Comparison of ENCODE assay signal across 18 mouse cellular contexts in the genomic region with DNA sequence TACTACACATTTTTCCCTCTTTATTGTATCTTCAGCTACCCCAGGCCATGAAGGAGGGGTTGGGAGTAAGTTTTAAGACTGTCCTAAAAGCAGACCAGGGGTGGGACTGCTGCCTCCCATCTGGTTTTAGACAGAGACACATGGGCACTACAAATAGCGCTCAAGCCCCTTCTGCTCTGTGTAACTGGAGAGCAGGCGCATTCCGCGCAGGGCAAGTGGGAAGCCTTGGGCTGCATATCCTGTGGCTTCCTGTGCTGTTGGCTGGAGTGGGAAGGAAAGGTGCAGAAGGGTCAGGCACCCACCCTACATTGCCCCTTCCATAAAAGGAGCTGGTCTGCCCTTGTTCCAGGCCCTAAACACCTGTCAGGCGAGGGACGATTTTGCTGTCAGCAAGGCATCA. TPM values are rescaled to one million over a fixed set of nuclear protein-coding genes. Genes with fewer than 3 reads are reported as not detected.
A peak's percentile ranks its signal among the peaks of the same experiment; 100 is the strongest.
DNase-seq lines count a peak whose midpoint lies in the region; ATAC-seq and TF ChIP-seq lines count a peak whose summit lies in the region.
"Had no signal": no experiment of that assay in that cellular context is flagged by ENCODE, and none has a peak within 500 bp of the region (broad histone marks: within the 10 kb centered on the region; RNA-seq: fewer than 3 reads in every experiment).

No protein-coding gene starts in this region.

- H3K4me3 ChIP-seq in gastrocnemius, adult 2 months, result peak overlapping the region; percentile 53
- no peak overlapping the region for H3K4me3 ChIP-seq in heart, embryonic 14.5 days (ENCODE audit: control insufficient read depth in 1 of 2, insufficient read depth in 1 of 2, low read depth in 1 of 2, low read length in 2 of 2)
- H3K4me3 ChIP-seq: hindbrain, embryonic 15.5 days; liver, embryonic 15.5 days; midbrain, embryonic 13.5 days; neural tube, embryonic 15.5 days had no signal

- no peak overlapping the region for H3K9ac ChIP-seq in heart, embryonic 14.5 days (ENCODE audit: low read length)
- H3K9ac ChIP-seq: forebrain, postnatal 0 days; hindbrain, embryonic 15.5 days; liver, embryonic 15.5 days; midbrain, embryonic 13.5 days; neural tube, embryonic 15.5 days had no signal

- TF ChIP-seq CTCF in gastrocnemius, adult 2 months (IDR thresholded peaks at IDR 0.05), result no peak

- peak; percentile 69 for DNase-seq in gastrocnemius, adult 2 months
- DNase-seq in gastrocnemius, postnatal 4 days (ENCODE audit: low spot score in 2 of 2), result no peak
- DNase-seq in heart, postnatal 4 days, result no peak
- peak; percentile 43 for DNase-seq in testis, postnatal 10 days (ENCODE audit: low spot score)
- no peak for DNase-seq in testis, postnatal 14 days (ENCODE audit: low spot score)
- DNase-seq in left cerebral cortex, postnatal 4 days, result no peak
- DNase-seq in retina, embryonic 14.5 days (ENCODE audit: low spot score), result no peak
- DNase-seq: adrenal gland, adult 2 months; cerebellum, postnatal 10 days; forebrain, postnatal 0 days; thymus, postnatal 4 days had no signal

- no peak overlapping the region for H3K4me2 ChIP-seq in heart, embryonic 14.5 days (ENCODE audit: low read length)
- H3K4me2 ChIP-seq: hindbrain, embryonic 15.5 days; liver, embryonic 15.5 days; midbrain, embryonic 13.5 days; neural tube, embryonic 15.5 days had no signal

- peaks cover 89% of the 10 kb centered on the region for H3K36me3 ChIP-seq in heart, embryonic 14.5 days (ENCODE audit: control insufficient read depth, insufficient read depth, low read length)
- H3K36me3 ChIP-seq: hindbrain, embryonic 15.5 days; liver, embryonic 15.5 days; midbrain, embryonic 13.5 days; neural tube, embryonic 15.5 days had no signal

- no peaks in the 10 kb centered on the region for H3K9me3 ChIP-seq in heart, embryonic 14.5 days (ENCODE audit: control insufficient read depth, low read length)
- H3K9me3 ChIP-seq: hindbrain, embryonic 15.5 days; liver, embryonic 15.5 days; midbrain, embryonic 13.5 days; neural tube, embryonic 15.5 days had no signal

- intact Hi-C loops in gastrocnemius, adult 2 months (cut with DNase I), result loop anchor here (2.0 kb wide), 1 partner anchor 15 kb away; the partner anchor contains the start of gene Smtnl2
- intact Hi-C loops in left cerebral cortex, postnatal 4 days (cut with DNase I), result no loop called here

- WGBS in heart, embryonic 14.5 days, result 27% methylated on average over 6 of the region's 6 CpGs

- peaks cover 39 to 58% of the 10 kb centered on the region in 2 experiments for H3K4me1 ChIP-seq in heart, embryonic 14.5 days (ENCODE audit: control insufficient read depth in 2 of 2, insufficient read depth in 2 of 2, low read length in 2 of 2)
- H3K4me1 ChIP-seq: liver, embryonic 15.5 days had no signal

- peak overlapping the region; percentile 92 for H3K27ac ChIP-seq in gastrocnemius, adult 2 months
- H3K27ac ChIP-seq in heart, embryonic 14.5 days (replicated peaks in 1 of 2; ENCODE audit: control insufficient read depth in 1 of 2, insufficient read depth in 1 of 2, low read depth in 2 of 2, low read length in 2 of 2), result peak overlapping the region; percentile 81 to 90
- H3K27ac ChIP-seq: hindbrain, embryonic 15.5 days; liver, embryonic 15.5 days; macrophage; midbrain, embryonic 13.5 days; neural tube, embryonic 15.5 days had no signal

- H3K27me3 ChIP-seq in heart, embryonic 14.5 days (ENCODE audit: control insufficient read depth, insufficient read depth, low read length), result no peaks in the 10 kb centered on the region
- H3K27me3 ChIP-seq: hindbrain, embryonic 15.5 days; liver, embryonic 15.5 days; midbrain, embryonic 13.5 days; neural tube, embryonic 15.5 days had no signal

- ATAC-seq in heart, embryonic 14.5 days (ENCODE audit: insufficient number of reproducible peaks, insufficient read depth, low FRiP score, low read depth), result no peak; the same call in 1 of the 2 replicates
- ATAC-seq: forebrain, postnatal 0 days; midbrain, embryonic 13.5 days had no signal

RNA-seq across cellular contexts. Expression of gene Smtnl2, which starts 15.9 kb away (rescaled TPM):
- 100 to 1,000 TPM; 238 to 342 TPM for total RNA-seq in gastrocnemius, adult 2 months (2021)
- 100 to 1,000 TPM; 160 to 187 TPM for total RNA-seq in gastrocnemius, postnatal 4 days (2021)
- polyA plus RNA-seq in heart, embryonic 14.5 days (2014; fragmentation: Nextera tagmentation; extraction: Ambion mirVana), result 116 and 122 TPM in 2 replicates
- 10 to 100 TPM; 62.2 to 63.4 TPM for total RNA-seq in heart, postnatal 4 days (2021)
- 1 to 10 TPM; 9.6 to 9.9 TPM for total RNA-seq in left cerebral cortex, postnatal 4 days (2021)
- polyA plus RNA-seq: macrophage had no signal

RNA-seq across cellular contexts. Expression of gene Tekt1, which starts 33.4 kb away (rescaled TPM):
- total RNA-seq in gastrocnemius, adult 2 months (2021), result 1 to 10 TPM in 1 of 2 experiments, under 1 TPM in 1; 0.33 to 2.6 TPM
- 1 to 10 TPM; 1.5 to 2.2 TPM for total RNA-seq in gastrocnemius, postnatal 4 days (2021)
- 0.19 and 0.28 TPM in 2 replicates for polyA plus RNA-seq in heart, embryonic 14.5 days (2014; fragmentation: Nextera tagmentation; extraction: Ambion mirVana)
- total RNA-seq in heart, postnatal 4 days (2021), result under 1 TPM; 0.26 to 0.50 TPM
- total RNA-seq in left cerebral cortex, postnatal 4 days (2021), result 1 to 10 TPM; 1.6 to 2.1 TPM
- polyA plus RNA-seq: liver, embryonic 15.5 days; macrophage had no signal

RNA-seq across cellular contexts. Expression of gene Ggt6, which starts 39.7 kb away (rescaled TPM):
- 1 to 10 TPM in 1 of 2 experiments, under 1 TPM in 1; 0.67 to 5.5 TPM for total RNA-seq in gastrocnemius, adult 2 months (2021)
- total RNA-seq in gastrocnemius, postnatal 4 days (2021), result under 1 TPM; 0.23 to 0.32 TPM
- not detected in 2 replicates for polyA plus RNA-seq in heart, embryonic 14.5 days (2014; fragmentation: Nextera tagmentation; extraction: Ambion mirVana)
- not detected for total RNA-seq in heart, postnatal 4 days (2021)
- total RNA-seq in left cerebral cortex, postnatal 4 days (2021), result not detected
- total RNA-seq: forebrain, postnatal 0 days had no signal
- polyA plus RNA-seq: forebrain, postnatal 0 days; hindbrain, embryonic 15.5 days; limb, embryonic 11.5 days; macrophage; midbrain, embryonic 13.5 days; neural tube, embryonic 15.5 days had no signal

RNA-seq across cellular contexts. Expression of gene Mybbp1a, which starts 45.5 kb away (rescaled TPM):
- 10 to 100 TPM; 60.2 to 60.9 TPM for total RNA-seq in gastrocnemius, adult 2 months (2021)
- total RNA-seq in gastrocnemius, postnatal 4 days (2021), result 10 to 100 TPM; 71.8 to 90.1 TPM
- 61.9 and 64.7 TPM in 2 replicates for polyA plus RNA-seq in heart, embryonic 14.5 days (2014; fragmentation: Nextera tagmentation; extraction: Ambion mirVana)
- total RNA-seq in heart, postnatal 4 days (2021), result 10 to 100 TPM; 55.6 to 55.9 TPM
- total RNA-seq in left cerebral cortex, postnatal 4 days (2021), result 10 to 100 TPM; 68.3 to 77.3 TPM

Comparison
In these comparisons a context has a peak if more than half of its experiments do, and no peak if none do; other contexts are left out.
1. DNase-seq: peak in gastrocnemius, adult 2 months (single experiment) and testis, postnatal 10 days (single experiment); none in gastrocnemius, postnatal 4 days (0 of 2), heart, postnatal 4 days (single experiment), testis, postnatal 14 days (single experiment), left cerebral cortex, postnatal 4 days (single experiment) and retina, embryonic 14.5 days (single experiment).
2. RNA of gene Smtnl2, which starts 15.9 kb away (total RNA-seq): 238 to 342 TPM in gastrocnemius, adult 2 months, 160 to 187 TPM in gastrocnemius, postnatal 4 days and 62.2 to 63.4 TPM in heart, postnatal 4 days; 9.6 to 9.9 TPM in left cerebral cortex, postnatal 4 days; every median in the first group is over 4 times any median in the second.